Mouse (Mus musculus) olfactory bulb, adult 2 months (tissue): ENCODE results near the gene Lamb1.

Experiments used
- CTCF ChIP-seq: fragments of 200-500 bp; IDR thresholded peaks from 2 replicates; pipeline ENCODE4 v1.5.1; 2012; ENCODE audit warnings: low read depth, mild to moderate bottlenecking, low read length, moderate library complexity; ENCODE audit not compliant: insufficient read depth
- POLR2A ChIP-seq: fragments of 200-500 bp; IDR thresholded peaks from 2 replicates; pipeline ENCODE4 v1.6.1; 2012; ENCODE audit warnings: mild to moderate bottlenecking, low read depth, low read length, moderate library complexity; ENCODE audit not compliant: insufficient read depth

DNA sequence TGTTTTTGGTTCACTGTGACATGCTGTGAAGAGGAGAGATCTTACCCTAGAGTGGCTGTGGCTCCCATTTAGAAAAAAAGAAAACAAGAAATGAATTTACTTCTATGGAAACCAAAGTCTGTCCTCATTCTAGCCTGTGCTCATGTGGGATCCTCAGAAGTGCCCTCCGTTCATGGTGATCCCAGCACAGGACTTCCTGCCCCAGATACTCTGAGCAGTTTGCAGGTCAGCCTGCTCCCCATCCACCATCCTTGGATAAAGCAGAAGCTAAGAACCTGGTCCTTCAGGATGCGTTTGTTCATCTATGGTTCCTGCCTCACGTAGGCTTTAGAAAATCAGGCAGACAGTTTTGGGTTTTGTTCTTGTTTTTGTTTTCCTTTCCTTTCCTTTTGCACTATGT, 3.3 kb downstream of the Lamb1 start:
- TF ChIP-seq CTCF = no peak
- TF ChIP-seq POLR2A = no peak
